Mouse (Mus musculus) heart, embryonic 16.5 days (tissue): Measurements from ENCODE around the gene Sf3a3. TPM values are rescaled to one million over a fixed set of nuclear protein-coding genes. Genes with fewer than 3 reads are reported as not detected.

ENCODE experiments used
- ATAC-seq: fragments of 200-750 bp; cut with Nextera tagmentation; replicated peaks from 2 replicates; pipeline ENCODE4 v1.8.0; 2017; ENCODE audit warnings: moderate number of reproducible peaks; ENCODE audit not compliant: insufficient read depth, low FRiP score; ENCODE audit errors: extremely low read depth
- H3K27ac ChIP-seq: fragments of 300-500 bp; sonication (generic); 2 replicates; pipeline ENCODE4 v1.5.1; 2014; ENCODE audit warnings: mild to moderate bottlenecking, low read length, control low read depth, moderate library complexity
- H3K27me3 ChIP-seq: fragments of 300-500 bp; sonication (generic); 2 replicates; pipeline ENCODE4 v1.6.1; 2014; ENCODE audit warnings: low read length, mixed read lengths; ENCODE audit not compliant: control insufficient read depth, insufficient read depth
- H3K36me3 ChIP-seq: fragments of 300-500 bp; sonication (generic); 2 replicates; pipeline ENCODE4 v1.6.1; 2014; ENCODE audit not compliant: control insufficient read depth, insufficient read depth
- H3K4me1 ChIP-seq: fragments of 300-500 bp; sonication (generic); 2 replicates; pipeline ENCODE4 v1.6.1; 2014; ENCODE audit warnings: low read length, mixed read lengths; ENCODE audit not compliant: control insufficient read depth, insufficient read depth
- H3K4me2 ChIP-seq: fragments of 300-500 bp; sonication (generic); 2 replicates; pipeline ENCODE4 v1.6.1; 2014; ENCODE audit warnings: low read depth, mild to moderate bottlenecking, control low read depth, low read length
- H3K4me3 ChIP-seq: fragments of 300-500 bp; sonication (generic); 2 replicates; pipeline ENCODE4 v1.5.1; 2014; ENCODE audit warnings: mild to moderate bottlenecking, control low read depth, low read length
- H3K9ac ChIP-seq: fragments of 300-500 bp; sonication (generic); 2 replicates; pipeline ENCODE4 v1.6.1; 2014; ENCODE audit warnings: low read length, control low read depth
- H3K9me3 ChIP-seq: fragments of 300-500 bp; sonication (generic); replicated peaks from 2 replicates; pipeline ENCODE4 v1.6.1; 2016; ENCODE audit warnings: low read length; ENCODE audit not compliant: control insufficient read depth
- WGBS: fragments of 180-500 bp; shearing (Covaris S2); extraction: QIAGEN DNeasy Blood & Tissue Kit; methylation state at CpG from one replicate; pipeline ENCODE4 v1.1.7; 2014; 5-methylcytosine and 5-hydroxymethylcytosine counted together
- polyA plus RNA-seq: library from polyadenylated mRNA; unstranded; fragments of >200 nt; fragmentation: Nextera tagmentation; extraction: Ambion mirVana; gene quantifications from 2 replicates; pipeline ENCODE4 v1.2.1, GENCODE M21; 2015

The Sf3a3 gene
- polyA plus RNA-seq, 1 experiment from 2014 or later: 95.1 TPM

GRCm38 (mm10) chr4:124765802-124766565 is 51.4 kb downstream of the Sf3a3 start:
- WGBS: 57% methylated on average over 23 of the region's 23 CpGs
- Histone ChIP-seq H3K27me3 (no peaks in the 10 kb centered on the region), H3K9ac (no peak overlapping the region), H3K36me3 (no peaks in the 10 kb centered on the region), H3K9me3 (no peaks in the 10 kb centered on the region), H3K4me3 (no peak overlapping the region), H3K4me1 (peaks cover 8% of the 10 kb centered on the region), H3K27ac (no peak overlapping the region), H3K4me2 (no peak overlapping the region)
- no peak for ATAC-seq

- Histone ChIP-seq H3K9me3 (no peaks in the 10 kb centered on the region), H3K4me2 (no peak overlapping the region), H3K36me3 (no peaks in the 10 kb centered on the region), H3K27me3 (no peaks in the 10 kb centered on the region), H3K4me1 (peaks cover 8% of the 10 kb centered on the region), H3K4me3 (no peak overlapping the region), H3K27ac (no peak overlapping the region), H3K9ac (no peak overlapping the region)
- WGBS: 28% methylated on average over 2 of the region's 2 CpGs
- no peak for ATAC-seq
Measured at GRCm38 (mm10) chr4:124766566-124766940, 52.0 kb downstream of the Sf3a3 start.

GRCm38 (mm10) chr4:124768963-124769591 is 54.5 kb downstream of the Sf3a3 start:
- 67% methylated on average over 13 of the region's 13 CpGs for WGBS
- no peaks in the 10 kb centered on the region for H3K27me3 ChIP-seq
- no peak overlapping the region for H3K9ac ChIP-seq
- H3K27ac ChIP-seq: no peak overlapping the region
- peaks cover 8% of the 10 kb centered on the region for H3K4me1 ChIP-seq
- H3K9me3 ChIP-seq: no peaks in the 10 kb centered on the region
- H3K36me3 ChIP-seq: no peaks in the 10 kb centered on the region
- H3K4me2 ChIP-seq: no peak overlapping the region
- no peak for ATAC-seq
- H3K4me3 ChIP-seq: no peak overlapping the region

GRCm38 (mm10) chr4:124770624-124771023 is 56.0 kb downstream of the Sf3a3 start:
- H3K4me1 ChIP-seq: peaks cover 10% of the 10 kb centered on the region
- ATAC-seq: no peak
- H3K36me3 ChIP-seq: no peaks in the 10 kb centered on the region
- H3K27ac ChIP-seq: no peak overlapping the region
- H3K4me3 ChIP-seq: no peak overlapping the region
- WGBS: 66% methylated on average over 5 of the region's 5 CpGs
- H3K9ac ChIP-seq: no peak overlapping the region
- H3K9me3 ChIP-seq: no peaks in the 10 kb centered on the region
- no peaks in the 10 kb centered on the region for H3K27me3 ChIP-seq
- H3K4me2 ChIP-seq: no peak overlapping the region

- Histone ChIP-seq H3K9me3 (no peaks in the 10 kb centered on the region), H3K4me2 (no peak overlapping the region), H3K27me3 (no peaks in the 10 kb centered on the region), H3K27ac (peak overlapping the region; percentile 76), H3K4me3 (no peak overlapping the region), H3K4me1 (0 out of 2 replicates have a peak, but pooled peaks cover 2% of the 10 kb centered on the region), H3K9ac (no peak overlapping the region), H3K36me3 (no peaks in the 10 kb centered on the region)
- WGBS: 35% methylated on average over 4 of the region's 4 CpGs
- ATAC-seq: peak; percentile 84
Measured at GRCm38 (mm10) chr4:124772125-124772524, 57.5 kb downstream of the Sf3a3 start.

- WGBS: 64% methylated on average over 2 of the region's 2 CpGs
- no peak overlapping the region for H3K4me3 ChIP-seq
- no peaks in the 10 kb centered on the region for H3K27me3 ChIP-seq
- no peak overlapping the region for H3K4me2 ChIP-seq
- 0 out of 2 replicates have a peak, but pooled peaks cover 2% of the 10 kb centered on the region for H3K4me1 ChIP-seq
- no peak overlapping the region for H3K27ac ChIP-seq
- H3K9ac ChIP-seq: no peak overlapping the region
- no peaks in the 10 kb centered on the region for H3K36me3 ChIP-seq
- no peaks in the 10 kb centered on the region for H3K9me3 ChIP-seq
- ATAC-seq: no peak
Measured at GRCm38 (mm10) chr4:124773449-124773848, 58.9 kb downstream of the Sf3a3 start.

- Histone ChIP-seq H3K4me2 (no peak overlapping the region), H3K36me3 (no peaks in the 10 kb centered on the region), H3K9me3 (no peaks in the 10 kb centered on the region), H3K27me3 (no peaks in the 10 kb centered on the region), H3K9ac (no peak overlapping the region), H3K4me3 (no peak overlapping the region), H3K27ac (no peak overlapping the region), H3K4me1 (0 out of 2 replicates have a peak, but pooled peaks cover 2% of the 10 kb centered on the region)
- no peak for ATAC-seq
- 83% methylated on average over 6 of the region's 6 CpGs for WGBS
Measured at GRCm38 (mm10) chr4:124773995-124774394, 59.4 kb downstream of the Sf3a3 start.

- no peak overlapping the region for H3K27ac ChIP-seq
- ATAC-seq: no peak
- whole genome bisulfite sequencing: 43% methylated on average over 2 of the region's 2 CpGs
Measured at GRCm38 (mm10) chr4:124774429-124774828, 59.9 kb downstream of the Sf3a3 start.

GRCm38 (mm10) chr4:124781361-124781760 is 66.8 kb downstream of the Sf3a3 start:
- no peaks in the 10 kb centered on the region for H3K9me3 ChIP-seq
- H3K4me1 ChIP-seq: no peaks in the 10 kb centered on the region
- H3K4me2 ChIP-seq: no peak overlapping the region
- 90% methylated on average over 7 of the region's 7 CpGs for WGBS
- no peak overlapping the region for H3K4me3 ChIP-seq
- H3K9ac ChIP-seq: no peak overlapping the region
- no peaks in the 10 kb centered on the region for H3K27me3 ChIP-seq
- no peak for ATAC-seq
- H3K27ac ChIP-seq: no peak overlapping the region
- peaks cover 44% of the 10 kb centered on the region for H3K36me3 ChIP-seq

More at GRCm38 (mm10) chr4:124774429-124774828, 59.9 kb downstream of the Sf3a3 start:
- no peaks in the 10 kb centered on the region for H3K27me3 ChIP-seq
- H3K4me3 ChIP-seq: no peak overlapping the region
- no peak overlapping the region for H3K9ac ChIP-seq
- H3K9me3 ChIP-seq: no peaks in the 10 kb centered on the region
- no peak overlapping the region for H3K4me2 ChIP-seq
- H3K36me3 ChIP-seq: peaks cover 2% of the 10 kb centered on the region; the same call in 1 of the 2 replicates
- H3K4me1 ChIP-seq: 0 out of 2 replicates have a peak, but pooled peaks cover 2% of the 10 kb centered on the region
